Mouse (Mus musculus): Measurements from ENCODE around the gene Il17ra. TPM values are rescaled to one million over a fixed set of nuclear protein-coding genes. Genes with fewer than 3 reads are reported as not detected.

Il17ra gene
- 23.1 and 30.3 TPM in 2 replicates for total RNA-seq (2015)
- 19.8 and 25.9 TPM in 2 replicates for total RNA-seq (2017)

GRCm38 (mm10) chr6:120463086-120463871 is at the start of gene Il17ra:
TSS of gene Il17ra (plus strand) at chr6:120463247.
- peak; percentile 50 for ATAC-seq (replicated peaks; ENCODE audit: poor library complexity)

- no peak for ATAC-seq (replicated peaks; ENCODE audit: poor library complexity)
Observed at GRCm38 (mm10) chr6:120438161-120438560, 24.9 kb upstream of the Il17ra start.

- no peak for ATAC-seq (replicated peaks; ENCODE audit: poor library complexity)
Observed at GRCm38 (mm10) chr6:120442171-120442749, 20.8 kb upstream of the Il17ra start.

- no peak for ATAC-seq (replicated peaks; ENCODE audit: poor library complexity)
Observed at GRCm38 (mm10) chr6:120443363-120444355, 19.4 kb upstream of the Il17ra start.

GRCm38 (mm10) chr6:120450208-120450607 is 12.8 kb upstream of the Il17ra start:
- no peak for ATAC-seq (replicated peaks; ENCODE audit: poor library complexity)

GRCm38 (mm10) chr6:120452384-120453102 is 10.5 kb upstream of the Il17ra start:
- ATAC-seq (replicated peaks; ENCODE audit: poor library complexity), result peak; percentile 62

- peak; percentile 57 for ATAC-seq (replicated peaks; ENCODE audit: poor library complexity)
Observed at GRCm38 (mm10) chr6:120453103-120453445, 10.0 kb upstream of the Il17ra start.

GRCm38 (mm10) chr6:120453556-120453955 is 9.5 kb upstream of the Il17ra start:
- ATAC-seq (replicated peaks; ENCODE audit: poor library complexity), result no peak

GRCm38 (mm10) chr6:120454627-120455077 is 8.4 kb upstream of the Il17ra start:
- peak; percentile 23 for ATAC-seq (replicated peaks; ENCODE audit: poor library complexity)

- ATAC-seq (replicated peaks; ENCODE audit: poor library complexity), result no peak; the same call in 1 of the 2 replicates
Observed at GRCm38 (mm10) chr6:120457074-120457473, 6.0 kb upstream of the Il17ra start.

- ATAC-seq (replicated peaks; ENCODE audit: poor library complexity), result no peak
Observed at GRCm38 (mm10) chr6:120457751-120458150, 5.3 kb upstream of the Il17ra start.

GRCm38 (mm10) chr6:120461217-120461616 is 1.8 kb upstream of the Il17ra start:
- no peak for ATAC-seq (replicated peaks; ENCODE audit: poor library complexity)

GRCm38 (mm10) chr6:120462251-120462650 is 796 bp upstream of the Il17ra start:
- no peak for ATAC-seq (replicated peaks; ENCODE audit: poor library complexity)

GRCm38 (mm10) chr6:120463884-120464283 is 837 bp downstream of the Il17ra start:
- peak; percentile 43 for ATAC-seq (replicated peaks; ENCODE audit: poor library complexity)

GRCm38 (mm10) chr6:120464406-120464939 is 1.4 kb downstream of the Il17ra start:
- ATAC-seq (replicated peaks; ENCODE audit: poor library complexity), result no peak

GRCm38 (mm10) chr6:120465393-120465792 is 2.3 kb downstream of the Il17ra start:
- ATAC-seq (replicated peaks; ENCODE audit: poor library complexity), result no peak

- ATAC-seq (replicated peaks; ENCODE audit: poor library complexity), result peak; percentile 58
Observed at GRCm38 (mm10) chr6:120466609-120467329, 3.7 kb downstream of the Il17ra start.

GRCm38 (mm10) chr6:120468259-120468658 is 5.2 kb downstream of the Il17ra start:
- ATAC-seq (replicated peaks; ENCODE audit: poor library complexity), result no peak

- ATAC-seq (replicated peaks; ENCODE audit: poor library complexity), result no peak
Observed at GRCm38 (mm10) chr6:120469268-120469667, 6.2 kb downstream of the Il17ra start.

- no peak for ATAC-seq (replicated peaks; ENCODE audit: poor library complexity)
Observed at GRCm38 (mm10) chr6:120469770-120470169, 6.7 kb downstream of the Il17ra start.
